Mouse (Mus musculus) spleen, postnatal 14 days (tissue): ENCODE measurements around the gene Olfr718-ps1.
"Not testable (repeated sequence)": the region's sequence is repeated elsewhere in the genome, so short reads cannot be mapped to it uniquely, and the experiment has no call there.

Experiments
- DNase-seq, 2 experiments: peaks; one replicate each; pipeline ENCODE4 v3.0.0; 2021 to 2022; ENCODE audit warnings: low spot score in 2 of 2

The Olfr718-ps1 gene

GRCm38 (mm10) chr5:143147481-143147880 is at the start of gene Olfr718-ps1:
Gene Olfr718-ps1, minus strand, starts transcription at chr5:143147581.
- no peak for DNase-seq

- DNase-seq: no peak
These were observed 49.1 kb upstream of the Olfr718-ps1 start for GRCm38 (mm10) chr5:143196506-143196905.

- DNase-seq: no peak
These were observed 47.8 kb upstream of the Olfr718-ps1 start for GRCm38 (mm10) chr5:143195166-143195565.

- DNase-seq: not testable (repeated sequence)
These were observed 47.4 kb upstream of the Olfr718-ps1 start for GRCm38 (mm10) chr5:143194747-143195146.

- DNase-seq: no peak
These were observed 45.4 kb upstream of the Olfr718-ps1 start for GRCm38 (mm10) chr5:143192806-143193205.

- DNase-seq: not testable (repeated sequence)
These were observed 40.6 kb upstream of the Olfr718-ps1 start for GRCm38 (mm10) chr5:143188014-143188413.

GRCm38 (mm10) chr5:143180255-143181076 is 33.1 kb upstream of the Olfr718-ps1 start, which contains the start of the genes Rbak and Spdye4b:
Gene Rbak, minus strand, starts transcription at chr5:143180775.
Gene Spdye4b, plus strand, starts transcription at chr5:143181017.
- DNase-seq: peak; percentile 52 to 59

GRCm38 (mm10) chr5:143179179-143179578 is 31.8 kb upstream of the Olfr718-ps1 start:
- DNase-seq: no peak

GRCm38 (mm10) chr5:143177541-143178200 is 30.3 kb upstream of the Olfr718-ps1 start:
- DNase-seq: no peak

- no peak for DNase-seq
These were observed 28.6 kb upstream of the Olfr718-ps1 start for GRCm38 (mm10) chr5:143175970-143176369.

GRCm38 (mm10) chr5:143165508-143166070 is 18.2 kb upstream of the Olfr718-ps1 start:
- DNase-seq: peak in 1 of 2 experiments; percentile 13

- no peak for DNase-seq
These were observed 8.2 kb upstream of the Olfr718-ps1 start for GRCm38 (mm10) chr5:143155534-143155933.

- no peak for DNase-seq
These were observed 6.4 kb upstream of the Olfr718-ps1 start for GRCm38 (mm10) chr5:143153756-143154155.

- DNase-seq: no peak
These were observed 2.7 kb upstream of the Olfr718-ps1 start for GRCm38 (mm10) chr5:143150044-143150443.

GRCm38 (mm10) chr5:143149536-143149935 is 2.2 kb upstream of the Olfr718-ps1 start:
- no peak for DNase-seq

GRCm38 (mm10) chr5:143148661-143149060 is 1.3 kb upstream of the Olfr718-ps1 start:
- no peak for DNase-seq

GRCm38 (mm10) chr5:143137580-143137979 is 9.8 kb downstream of the Olfr718-ps1 start:
- no peak for DNase-seq

- DNase-seq: no peak
These were observed 12.3 kb downstream of the Olfr718-ps1 start for GRCm38 (mm10) chr5:143135042-143135441.

GRCm38 (mm10) chr5:143134216-143135010 is 13.0 kb downstream of the Olfr718-ps1 start:
- DNase-seq: not testable (repeated sequence)

- DNase-seq: no peak
These were observed 14.4 kb downstream of the Olfr718-ps1 start for GRCm38 (mm10) chr5:143132935-143133514.

- DNase-seq: peak in 1 of 2 experiments; percentile 16
These were observed 17.0 kb downstream of the Olfr718-ps1 start for GRCm38 (mm10) chr5:143130342-143130741.
